Mouse (Mus musculus) brown adipose tissue, adult 24 weeks (tissue): ENCODE measurements at regions not wholly inside any gene's neighbourhood (a gene's known extent, or its start where the extent isn't known, plus 50 kb on each side); places are given as distances from the start of the nearest gene placed in this dataset.

Experiments
- H3K27ac ChIP-seq: fragments of 200-500 bp; replicated peaks from 2 replicates; pipeline ENCODE4 v1.5.1; 2012; ENCODE audit warnings: low read depth, mild to moderate bottlenecking, low read length
- H3K4me1 ChIP-seq: fragments of 200-500 bp; 2 replicates; pipeline ENCODE4 v1.6.1; 2012; ENCODE audit warnings: low read length, mixed read lengths; ENCODE audit not compliant: control insufficient read depth, insufficient read depth, insufficient read length
- H3K4me3 ChIP-seq: fragments of 200-500 bp; 2 replicates; pipeline ENCODE4 v1.5.1; 2012; ENCODE audit warnings: low read depth, mild to moderate bottlenecking, low read length, moderate library complexity; ENCODE audit not compliant: insufficient read depth

GRCm38 (mm10) chr10:43722711-43723614 lies 144.9 kb downstream of the Cd24a start:
- H3K4me3 ChIP-seq, result peak overlapping the region; percentile 45
- no peak overlapping the region for H3K27ac ChIP-seq
- H3K4me1 ChIP-seq, result no peaks in the 10 kb centered on the region

- H3K4me3 ChIP-seq, result peak overlapping the region; percentile 45
- no peak overlapping the region for H3K27ac ChIP-seq
- no peaks in the 10 kb centered on the region for H3K4me1 ChIP-seq
These were observed 145.5 kb downstream of the Cd24a start for GRCm38 (mm10) chr10:43723615-43723937.

- H3K4me3 ChIP-seq, result no peak overlapping the region
- no peaks in the 10 kb centered on the region for H3K4me1 ChIP-seq
These were observed 149.7 kb downstream of the Cd24a start for GRCm38 (mm10) chr10:43727746-43728145.

GRCm38 (mm10) chr10:43729184-43729583 lies 151.1 kb downstream of the Cd24a start:
- no peaks in the 10 kb centered on the region for H3K4me1 ChIP-seq
- no peak overlapping the region for H3K27ac ChIP-seq
- H3K4me3 ChIP-seq, result no peak overlapping the region

More at GRCm38 (mm10) chr10:43727746-43728145, 149.7 kb downstream of the Cd24a start:
- no peak overlapping the region for H3K27ac ChIP-seq

GRCm38 (mm10) chr10:43733618-43734415 lies 155.7 kb downstream of the Cd24a start:
- Histone ChIP-seq H3K4me3 (no peak overlapping the region), H3K4me1 (no peaks in the 10 kb centered on the region), H3K27ac (no peak overlapping the region)

- H3K4me3 ChIP-seq, result no peak overlapping the region
- H3K27ac ChIP-seq, result no peak overlapping the region
- H3K4me1 ChIP-seq, result no peaks in the 10 kb centered on the region
These were observed 161.1 kb downstream of the Cd24a start for GRCm38 (mm10) chr10:43739181-43739580.

GRCm38 (mm10) chr10:43739718-43740117 lies 161.6 kb downstream of the Cd24a start:
- no peak overlapping the region for H3K4me3 ChIP-seq
- no peaks in the 10 kb centered on the region for H3K4me1 ChIP-seq
- no peak overlapping the region for H3K27ac ChIP-seq

- H3K4me3 ChIP-seq, result no peak overlapping the region
- H3K27ac ChIP-seq, result no peak overlapping the region
- H3K4me1 ChIP-seq, result no peaks in the 10 kb centered on the region
These were observed 161.2 kb downstream of the Qrsl1 start for GRCm38 (mm10) chr10:43740204-43740865.

GRCm38 (mm10) chr10:43741361-43742084 lies 160.0 kb downstream of the Qrsl1 start:
- no peaks in the 10 kb centered on the region for H3K4me1 ChIP-seq
- H3K27ac ChIP-seq, result no peak overlapping the region
- H3K4me3 ChIP-seq, result no peak overlapping the region

GRCm38 (mm10) chr10:43742085-43743054 lies 159.2 kb downstream of the Qrsl1 start:
- H3K27ac ChIP-seq, result no peak overlapping the region
- peak overlapping the region; percentile 1; the same call in 1 of the 2 replicates for H3K4me3 ChIP-seq
- no peaks in the 10 kb centered on the region for H3K4me1 ChIP-seq

- no peak overlapping the region for H3K27ac ChIP-seq
- no peak overlapping the region for H3K4me3 ChIP-seq
- no peaks in the 10 kb centered on the region for H3K4me1 ChIP-seq
These were observed 158.1 kb downstream of the Qrsl1 start for GRCm38 (mm10) chr10:43743188-43744120.

- no peaks in the 10 kb centered on the region for H3K4me1 ChIP-seq
- H3K27ac ChIP-seq, result no peak overlapping the region
- no peak overlapping the region for H3K4me3 ChIP-seq
These were observed 155.5 kb downstream of the Qrsl1 start for GRCm38 (mm10) chr10:43745931-43746630.
